Mouse (Mus musculus): ENCODE measurements around the gene Atrn.

Gene Atrn

GRCm38 (mm10) chr2:130905751-130906583 lies at the start of gene Atrn, which contains the start of gene 4930402H24Rik:
Gene Atrn, plus strand, starts transcription at chr2:130906495.
Gene 4930402H24Rik, minus strand, starts transcription at chr2:130906406.
- DNase-seq (ENCODE audit: low spot score) = peak; percentile 88

GRCm38 (mm10) chr2:130862091-130862490 lies 44.2 kb upstream of the Atrn start:
- no peak for DNase-seq (ENCODE audit: low spot score)

- DNase-seq (ENCODE audit: low spot score) = no peak
These were observed 35.4 kb upstream of the Atrn start for GRCm38 (mm10) chr2:130870916-130871315.

- no peak for DNase-seq (ENCODE audit: low spot score)
These were observed 28.9 kb upstream of the Atrn start for GRCm38 (mm10) chr2:130877376-130877775.

GRCm38 (mm10) chr2:130886983-130887382 lies 19.3 kb upstream of the Atrn start:
- no peak for DNase-seq (ENCODE audit: low spot score)

GRCm38 (mm10) chr2:130887456-130887855 lies 18.8 kb upstream of the Atrn start:
- DNase-seq (ENCODE audit: low spot score) = no peak

GRCm38 (mm10) chr2:130896944-130897343 lies 9.4 kb upstream of the Atrn start:
- DNase-seq (ENCODE audit: low spot score) = no peak

- DNase-seq (ENCODE audit: low spot score) = no peak
These were observed 8.4 kb upstream of the Atrn start for GRCm38 (mm10) chr2:130897856-130898255.

- DNase-seq (ENCODE audit: low spot score) = no peak
These were observed 7.5 kb upstream of the Atrn start for GRCm38 (mm10) chr2:130898783-130899182.

- DNase-seq (ENCODE audit: low spot score) = no peak
These were observed 455 bp downstream of the Atrn start for GRCm38 (mm10) chr2:130906584-130907315.

- DNase-seq (ENCODE audit: low spot score) = no peak
These were observed 5.4 kb downstream of the Atrn start for GRCm38 (mm10) chr2:130911691-130912090.

- DNase-seq (ENCODE audit: low spot score) = no peak
These were observed 8.6 kb downstream of the Atrn start for GRCm38 (mm10) chr2:130914873-130915272.

GRCm38 (mm10) chr2:130916521-130917147 lies 10.3 kb downstream of the Atrn start:
- no peak for DNase-seq (ENCODE audit: low spot score)

GRCm38 (mm10) chr2:130917686-130918085 lies 11.4 kb downstream of the Atrn start:
- DNase-seq (ENCODE audit: low spot score) = no peak

- DNase-seq (ENCODE audit: low spot score) = no peak
These were observed 12.8 kb downstream of the Atrn start for GRCm38 (mm10) chr2:130919062-130919593.

GRCm38 (mm10) chr2:130924950-130925349 lies 18.7 kb downstream of the Atrn start:
- no peak for DNase-seq (ENCODE audit: low spot score)

- DNase-seq (ENCODE audit: low spot score) = no peak
These were observed 21.7 kb downstream of the Atrn start for GRCm38 (mm10) chr2:130928031-130928430.

- no peak for DNase-seq (ENCODE audit: low spot score)
These were observed 22.2 kb downstream of the Atrn start for GRCm38 (mm10) chr2:130928530-130928929.

- DNase-seq (ENCODE audit: low spot score) = no peak
These were observed 23.7 kb downstream of the Atrn start for GRCm38 (mm10) chr2:130929994-130930393.

- no peak for DNase-seq (ENCODE audit: low spot score)
These were observed 26.6 kb downstream of the Atrn start for GRCm38 (mm10) chr2:130932865-130933264.

GRCm38 (mm10) chr2:130949781-130950180 lies 43.5 kb downstream of the Atrn start:
- DNase-seq (ENCODE audit: low spot score) = no peak

GRCm38 (mm10) chr2:130950548-130950947 lies 44.3 kb downstream of the Atrn start:
- DNase-seq (ENCODE audit: low spot score) = peak; percentile 86
